Mouse (Mus musculus): ENCODE results near the gene Ints5.
"Not testable (repeated sequence)": the region's sequence is repeated elsewhere in the genome, so short reads cannot be mapped to it uniquely, and the experiment has no call there.

The Ints5 gene

GRCm38 (mm10) chr19:8886916-8887584 lies 5.8 kb upstream of the Ints5 start:
- DNase-seq (ENCODE audit: extremely low read depth, insufficient read length, low spot score): no peak

GRCm38 (mm10) chr19:8887585-8888463 lies 5.0 kb upstream of the Ints5 start:
- DNase-seq (ENCODE audit: extremely low read depth, insufficient read length, low spot score): no peak

- DNase-seq (ENCODE audit: extremely low read depth, insufficient read length, low spot score): peak; percentile 88
These were observed 4.1 kb upstream of the Ints5 start, which contains the start of the genes 1810009A15Rik and Gm49416 for GRCm38 (mm10) chr19:8888511-8889385. 1810009A15Rik (plus strand) TSS chr19:8888853. Gm49416 (plus strand) TSS chr19:8888926.

- DNase-seq (ENCODE audit: extremely low read depth, insufficient read length, low spot score): no peak
These were observed 2.7 kb downstream of the Ints5 start for GRCm38 (mm10) chr19:8895397-8895960.

GRCm38 (mm10) chr19:8896231-8896630 lies 3.4 kb downstream of the Ints5 start:
- DNase-seq (ENCODE audit: extremely low read depth, insufficient read length, low spot score): not testable (repeated sequence)

- not testable (repeated sequence) for DNase-seq (ENCODE audit: extremely low read depth, insufficient read length, low spot score)
These were observed 4.5 kb downstream of the Ints5 start for GRCm38 (mm10) chr19:8897211-8897864.

GRCm38 (mm10) chr19:8897865-8898495 lies 5.2 kb downstream of the Ints5 start, which contains the start of gene Ganab:
Ganab (plus strand) TSS chr19:8898071.
- peak; percentile 92 for DNase-seq (ENCODE audit: extremely low read depth, insufficient read length, low spot score)

- DNase-seq (ENCODE audit: extremely low read depth, insufficient read length, low spot score): no peak
These were observed 5.8 kb downstream of the Ints5 start for GRCm38 (mm10) chr19:8898576-8898975.

- no peak for DNase-seq (ENCODE audit: extremely low read depth, insufficient read length, low spot score)
These were observed 6.3 kb downstream of the Ints5 start for GRCm38 (mm10) chr19:8899079-8899478.

GRCm38 (mm10) chr19:8903412-8903811 lies 10.6 kb downstream of the Ints5 start:
- no peak for DNase-seq (ENCODE audit: extremely low read depth, insufficient read length, low spot score)

GRCm38 (mm10) chr19:8908531-8908930 lies 15.7 kb downstream of the Ints5 start:
- DNase-seq (ENCODE audit: extremely low read depth, insufficient read length, low spot score): no peak

- DNase-seq (ENCODE audit: extremely low read depth, insufficient read length, low spot score): no peak
These were observed 19.0 kb downstream of the Ints5 start for GRCm38 (mm10) chr19:8911810-8912209.

- no peak for DNase-seq (ENCODE audit: extremely low read depth, insufficient read length, low spot score)
These were observed 21.4 kb downstream of the Ints5 start for GRCm38 (mm10) chr19:8914212-8914611.

GRCm38 (mm10) chr19:8919000-8919399 lies 26.2 kb downstream of the Ints5 start:
- no peak for DNase-seq (ENCODE audit: extremely low read depth, insufficient read length, low spot score)

GRCm38 (mm10) chr19:8919684-8920072 lies 26.9 kb downstream of the Ints5 start:
- no peak for DNase-seq (ENCODE audit: extremely low read depth, insufficient read length, low spot score)

- peak; percentile 92 for DNase-seq (ENCODE audit: extremely low read depth, insufficient read length, low spot score)
These were observed 27.4 kb downstream of the Ints5 start, which contains the start of gene B3gat3 for GRCm38 (mm10) chr19:8920073-8920736. B3gat3 (plus strand) TSS chr19:8920374.

GRCm38 (mm10) chr19:8920836-8921291 lies 28.1 kb downstream of the Ints5 start:
- peak; percentile 24 for DNase-seq (ENCODE audit: extremely low read depth, insufficient read length, low spot score)

- no peak for DNase-seq (ENCODE audit: extremely low read depth, insufficient read length, low spot score)
These were observed 28.9 kb downstream of the Ints5 start for GRCm38 (mm10) chr19:8921741-8922140.

GRCm38 (mm10) chr19:8926766-8927165 lies 34.0 kb downstream of the Ints5 start:
- no peak for DNase-seq (ENCODE audit: extremely low read depth, insufficient read length, low spot score)

All from 3134 (cell line).